Mouse (Mus musculus) kidney, adult 2 months (tissue): Measurements from ENCODE around the gene Elob.

Source experiments
- CTCF ChIP-seq: fragments of 200-500 bp; conservative IDR thresholded peaks from 2 replicates; pipeline ENCODE4 v1.5.1; 2011; ENCODE audit warnings: low read depth, mild to moderate bottlenecking, control low read depth, low read length, moderate library complexity, mixed read lengths; ENCODE audit not compliant: insufficient read depth, insufficient read length
- POLR2A ChIP-seq: fragments of 200-500 bp; IDR thresholded peaks from one replicate; pipeline ENCODE4 v1.6.1; 2011; ENCODE audit warnings: low read depth, low read length, control low read depth

DNA sequence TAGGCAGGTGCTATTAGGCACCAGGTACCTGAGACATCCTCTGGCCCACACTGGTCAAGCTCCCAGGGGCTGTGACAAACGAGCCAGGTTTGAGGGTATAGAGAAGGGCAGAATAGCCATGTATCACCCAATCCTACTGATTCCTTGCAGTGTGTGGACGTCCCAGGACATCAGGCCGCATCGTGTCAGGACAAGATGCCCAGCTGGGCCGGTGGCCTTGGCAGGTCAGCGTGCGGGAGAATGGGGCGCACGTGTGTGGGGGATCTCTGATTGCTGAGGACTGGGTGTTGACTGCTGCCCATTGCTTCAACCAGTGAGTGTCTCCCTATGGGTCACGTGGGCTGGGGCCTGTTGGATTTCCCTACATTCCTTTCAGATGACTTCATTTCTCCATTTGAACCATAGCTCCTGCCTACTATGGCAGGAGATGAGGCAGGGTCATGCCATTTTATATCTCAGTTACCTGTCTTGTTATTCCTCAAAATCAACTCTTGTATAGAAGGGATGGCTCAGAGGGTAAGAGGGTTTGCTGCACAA lies 25.4 kb upstream of the Elob start:
- TF ChIP-seq CTCF (no peak), POLR2A (no peak)
